Mouse (Mus musculus) embryonic stem cell, embryonic (primary cell): ENCODE results near the gene Dop1a.
"Not testable (repeated sequence)": the region's sequence is repeated elsewhere in the genome, so short reads cannot be mapped to it uniquely, and the experiment has no call there.

Source experiments
- CTCF ChIA-PET, 4 experiments: fragments of 300-600 bp in 2 of 4; fragments of 350-600 bp in 2 of 4; sonication (Branson Sonifier 250); formaldehyde crosslinking; loops; one replicate each; lab custom pipeline; 2022; ENCODE audit warnings: inconsistent platforms in 2 of 4; lab: Charles Lee
- POLR2A ChIA-PET, 4 experiments: fragments of 300-600 bp in 2 of 4; fragments of 350-600 bp in 2 of 4; sonication (Branson Sonifier 250); formaldehyde crosslinking; loops; one replicate each; lab custom pipeline; 2022; ENCODE audit warnings: antibody characterized with exemption in 4 of 4, inconsistent platforms in 1 of 4; lab: Charles Lee

The Dop1a gene

DNA sequence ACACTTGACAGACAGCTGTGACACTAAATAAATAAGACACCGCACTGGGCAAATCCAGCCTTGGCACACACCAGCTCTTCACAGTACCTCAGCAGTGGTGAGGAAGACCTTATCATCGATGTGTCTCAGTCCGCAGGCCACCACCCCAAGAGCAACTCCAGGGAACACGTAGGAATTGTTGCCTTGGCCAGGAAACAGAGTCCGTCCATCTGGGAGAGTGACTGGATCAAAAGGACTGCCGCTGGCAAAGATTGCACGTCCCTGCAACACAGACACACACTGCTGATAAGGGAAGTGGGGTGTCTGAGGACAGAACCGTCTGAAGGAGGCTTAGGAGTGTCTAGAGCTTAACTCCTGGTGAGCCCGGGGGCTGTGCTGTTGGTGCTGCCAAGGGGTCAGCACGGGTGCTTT, 127.4 kb downstream of the Dop1a start:
- CTCF ChIA-PET: interaction anchor here (1.0 to 3.2 kb wide), 10 partner anchors 10 to 216 kb away, joined by 3 to 13 read pairs (median 4); no protein-coding TSS in a partner anchor

DNA sequence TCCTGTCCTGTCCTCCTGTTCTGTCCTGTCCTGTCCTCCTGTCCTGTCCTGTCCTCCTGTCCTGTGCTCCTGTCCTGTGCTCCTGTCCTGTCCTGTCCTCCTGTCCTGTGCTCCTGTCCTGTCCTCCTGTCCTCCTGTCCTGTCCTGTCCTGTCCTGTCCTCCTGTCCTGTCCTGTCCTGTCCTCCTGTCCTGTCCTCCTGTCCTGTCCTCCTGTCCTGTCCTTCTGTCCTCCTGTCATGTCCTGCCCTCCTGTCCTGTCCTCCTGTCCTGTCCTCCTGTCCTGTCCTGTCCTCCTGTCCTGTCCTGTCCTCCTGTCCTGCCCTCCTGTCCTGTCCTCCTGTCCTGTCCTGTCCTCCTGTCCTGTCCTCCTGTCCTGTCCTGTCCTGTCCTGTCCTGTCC, 130.0 kb downstream of the Dop1a start:
- POLR2A ChIA-PET: not testable (repeated sequence)
- CTCF ChIA-PET: interaction anchor here in 1 of 4 experiments (1.3 kb wide), 1 partner anchor 149 kb away, joined by 3 read pairs; no protein-coding TSS in a partner anchor

More for the DNA sequence above, 127.4 kb downstream of the Dop1a start:
- POLR2A ChIA-PET: interaction anchor here in 2 of 4 experiments (0.5 to 2.0 kb wide), 4 partner anchors 33 to 789 kb away, joined by 3 to 5 read pairs (median 4); no protein-coding TSS in a partner anchor

DNA sequence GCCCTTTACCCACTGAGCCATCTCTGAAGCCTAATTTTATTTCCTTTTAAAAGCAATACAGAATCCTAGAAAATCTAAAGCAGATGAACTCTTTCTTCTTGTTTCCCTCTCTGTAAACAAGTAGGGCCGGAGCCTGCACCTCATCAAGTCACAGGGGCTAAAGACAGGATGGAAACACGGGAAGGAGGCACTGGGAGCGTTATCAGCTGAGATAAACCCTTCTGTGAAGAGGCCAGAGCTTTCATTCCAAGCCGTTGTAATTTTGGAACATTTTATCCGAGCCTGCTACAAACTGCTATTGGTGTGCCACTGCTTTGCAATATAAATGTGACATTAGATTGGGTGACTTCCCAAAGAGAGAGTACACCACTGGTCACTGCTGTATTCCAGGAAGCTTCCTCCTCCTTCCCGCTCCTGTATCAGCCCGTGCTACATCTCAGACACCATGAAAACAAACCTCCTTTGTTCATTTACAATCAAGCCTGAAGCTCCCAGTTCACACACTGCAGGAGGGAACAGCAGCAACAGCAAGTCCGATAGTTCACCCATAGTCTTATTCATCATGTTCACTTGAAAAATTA, 132.9 kb downstream of the Dop1a start:
- ChIA-PET CTCF (interaction anchor here in 2 of 4 experiments (0.6 kb wide), 2 partner anchors 150 to 759 kb away, joined by 3 read pairs; no protein-coding TSS in a partner anchor), POLR2A (interaction anchor here in 1 of 4 experiments (1.0 kb wide), 1 partner anchor 9 kb away, joined by 3 read pairs; no protein-coding TSS in a partner anchor)
